Mouse (Mus musculus): ENCODE results near the gene Spef1. TPM values are rescaled to one million over a fixed set of nuclear protein-coding genes. Genes with fewer than 3 reads are reported as not detected.
A peak's percentile ranks its signal among the peaks of the same experiment; 100 is the strongest.

The Spef1 gene
- polyA plus RNA-seq, 1 experiment from 2014 or later = 3.6 TPM

DNA sequence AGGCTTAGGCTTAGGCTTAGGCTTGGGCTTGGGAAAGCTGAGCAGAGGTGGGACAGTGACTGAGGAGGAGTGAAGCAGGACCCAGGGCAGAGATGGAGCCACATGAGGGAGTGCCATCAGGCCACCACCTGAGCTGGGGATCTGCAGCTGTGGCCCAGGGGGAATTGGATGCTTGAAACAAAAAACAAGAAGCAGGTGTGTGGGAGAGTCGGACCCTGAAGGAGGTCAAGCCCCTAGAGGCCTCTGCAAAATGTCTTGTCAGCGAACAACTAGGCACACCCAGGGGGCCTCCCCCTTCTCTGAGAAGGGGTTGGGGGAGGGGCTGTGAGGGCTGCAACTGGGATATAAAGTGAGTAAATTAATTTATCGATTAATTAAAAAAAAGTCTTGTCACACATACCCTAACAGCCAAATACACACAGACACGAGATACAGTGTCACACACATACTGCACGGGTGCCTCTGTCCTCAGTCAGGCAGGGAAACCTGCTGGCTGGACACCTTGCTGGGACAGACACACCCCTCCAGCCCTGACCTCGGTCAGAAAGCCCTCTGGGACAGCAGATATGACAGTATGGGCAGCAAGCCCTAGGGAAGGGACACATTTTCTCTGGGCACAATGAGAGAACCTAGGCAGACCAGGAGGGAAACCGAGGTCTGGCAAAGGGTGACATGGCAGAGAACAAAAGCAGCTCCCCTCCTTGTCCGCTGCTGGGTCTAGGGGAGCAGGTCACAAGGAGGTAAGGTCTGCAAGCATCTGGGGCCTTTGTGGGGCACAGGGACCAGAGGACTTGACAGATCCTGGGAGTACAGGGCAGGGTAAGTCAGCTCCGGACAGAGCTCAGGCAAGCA lies 60.9 kb downstream of the Spef1 start:
- WGBS = 45% methylated on average over 9 of the region's 9 CpGs
- Histone ChIP-seq H3K4me3 (replicated peaks) (peak overlapping the region; percentile 57; the same call in 1 of the 2 replicates), H3K27me3 (no peaks in the 10 kb centered on the region), H3K36me3 (no peaks in the 10 kb centered on the region), H3K9me3 (replicated peaks) (no peaks in the 10 kb centered on the region), H3K9ac (no peak overlapping the region), H3K27ac (peak overlapping the region; percentile 86), H3K4me1 (peaks cover 50% of the 10 kb centered on the region), H3K4me2 (peak overlapping the region; percentile 62)
- ATAC-seq (replicated peaks; ENCODE audit: low FRiP score) = peak; percentile 23; the same call in 1 of the 2 replicates

DNA sequence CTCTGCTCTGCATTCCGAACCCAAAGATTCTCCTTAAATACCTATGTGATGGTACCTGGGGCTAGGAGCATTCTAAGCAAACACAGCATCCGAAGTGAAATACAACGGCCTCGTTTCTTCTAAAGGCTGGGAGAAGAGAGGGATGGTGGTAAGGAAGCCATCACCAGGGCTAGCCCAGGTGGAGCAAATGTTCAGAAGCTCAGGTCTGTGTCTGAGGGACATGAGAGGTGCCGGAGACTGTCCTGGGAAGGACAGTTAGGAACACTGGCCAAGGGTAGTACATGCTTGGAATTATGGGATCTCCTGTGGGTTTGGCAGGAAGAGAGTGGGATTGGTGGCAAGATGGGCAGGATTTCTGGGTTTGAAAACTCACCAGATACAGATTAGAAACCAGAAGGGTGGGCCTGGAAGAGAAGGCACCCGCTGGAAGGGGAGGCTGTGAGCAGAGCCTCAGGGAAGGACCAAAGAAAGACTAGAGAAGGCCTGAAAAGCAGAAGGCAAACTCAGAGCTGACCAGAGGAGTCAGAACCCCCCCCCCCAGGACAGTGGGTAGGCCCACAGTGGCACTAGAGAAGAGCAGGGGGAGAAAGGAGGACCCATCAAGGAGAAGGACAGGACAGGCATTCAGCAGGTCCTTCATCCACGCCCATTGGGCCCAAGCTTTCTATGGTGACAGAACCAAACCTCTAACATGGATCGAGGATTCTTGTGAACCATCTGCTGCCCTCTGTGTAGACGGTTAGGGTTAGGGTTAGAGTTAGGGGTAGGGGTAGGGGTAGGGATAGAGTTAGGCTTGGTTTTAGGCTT lies 61.7 kb downstream of the Spef1 start:
- Histone ChIP-seq H3K9ac (no peak overlapping the region), H3K4me2 (no peak overlapping the region), H3K4me1 (peaks cover 50% of the 10 kb centered on the region), H3K9me3 (replicated peaks) (no peaks in the 10 kb centered on the region), H3K27me3 (no peaks in the 10 kb centered on the region), H3K27ac (no peak overlapping the region), H3K36me3 (no peaks in the 10 kb centered on the region), H3K4me3 (replicated peaks) (no peak overlapping the region)
- ATAC-seq (replicated peaks; ENCODE audit: low FRiP score) = no peak
- 91% methylated on average over 9 of the region's 9 CpGs for WGBS

DNA sequence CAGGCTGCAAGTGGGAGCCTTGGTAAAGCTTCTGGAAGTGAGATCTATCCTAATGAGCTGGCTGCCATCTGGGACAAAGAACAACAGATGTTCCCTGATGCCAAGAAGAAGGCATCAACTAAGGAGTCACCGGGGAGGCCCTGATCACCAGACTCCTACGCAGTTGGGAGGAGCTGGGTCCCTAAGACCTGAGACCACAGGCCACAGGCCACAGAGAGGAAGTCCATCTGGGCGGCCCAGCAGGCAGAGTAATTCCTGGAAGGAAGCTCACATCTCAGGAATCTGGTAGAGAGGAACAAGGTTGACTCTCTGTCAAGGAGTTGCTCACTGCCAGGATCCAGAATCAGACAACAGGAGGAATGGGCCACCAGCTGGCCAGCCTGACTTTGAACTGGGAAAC lies 62.9 kb downstream of the Spef1 start:
- H3K9ac ChIP-seq = no peak overlapping the region
- no peaks in the 10 kb centered on the region for H3K27me3 ChIP-seq
- ATAC-seq (replicated peaks; ENCODE audit: low FRiP score) = no peak
- peak overlapping the region; percentile 30; the same call in 1 of the 2 replicates for H3K27ac ChIP-seq
- no peaks in the 10 kb centered on the region for H3K9me3 ChIP-seq (replicated peaks)
- no peak overlapping the region for H3K4me2 ChIP-seq
- no peaks in the 10 kb centered on the region for H3K36me3 ChIP-seq
- no peak overlapping the region for H3K4me3 ChIP-seq (replicated peaks)
- 53% methylated on average over 3 of the region's 3 CpGs for WGBS
- H3K4me1 ChIP-seq = peaks cover 44% of the 10 kb centered on the region

Other genes with a start within 250 kb of the Spef1 start
- 15.1 and 17.0 TPM in 2 replicates for gene Gfra4, start 144.2 kb downstream of the Spef1 start, polyA plus RNA-seq (2015; fragmentation: Nextera tagmentation; extraction: Ambion mirVana)
- gene Adam33, start 123.5 kb downstream of the Spef1 start, polyA plus RNA-seq (2015; fragmentation: Nextera tagmentation; extraction: Ambion mirVana) = 3.6 and 4.9 TPM in 2 replicates
- gene Siglec1, start 100.5 kb downstream of the Spef1 start, polyA plus RNA-seq (2015; fragmentation: Nextera tagmentation; extraction: Ambion mirVana) = 0.35 and 0.49 TPM in 2 replicates
- gene Hspa12b, start 60.0 kb downstream of the Spef1 start, polyA plus RNA-seq (2015; fragmentation: Nextera tagmentation; extraction: Ambion mirVana) = 20.3 and 21.3 TPM in 2 replicates
- gene Gm11037, start 53.8 kb downstream of the Spef1 start, polyA plus RNA-seq (2015; fragmentation: Nextera tagmentation; extraction: Ambion mirVana) = not detected in 2 replicates
- gene 1700037H04Rik, start 27.2 kb downstream of the Spef1 start, polyA plus RNA-seq (2015; fragmentation: Nextera tagmentation; extraction: Ambion mirVana) = 82.9 and 91.1 TPM in 2 replicates
- gene Cenpb, start 7.2 kb downstream of the Spef1 start, polyA plus RNA-seq (2015; fragmentation: Nextera tagmentation; extraction: Ambion mirVana) = 10.6 and 10.8 TPM in 2 replicates
- 62.1 and 71.5 TPM in 2 replicates for gene Cdc25b, start 333 bp downstream of the Spef1 start, polyA plus RNA-seq (2015; fragmentation: Nextera tagmentation; extraction: Ambion mirVana)
- gene Ap5s1, start 19.8 kb upstream of the Spef1 start, polyA plus RNA-seq (2015; fragmentation: Nextera tagmentation; extraction: Ambion mirVana) = 25.6 TPM in 2 replicates
- 27.8 and 30.2 TPM in 2 replicates for gene Mavs, start 46.8 kb upstream of the Spef1 start, polyA plus RNA-seq (2015; fragmentation: Nextera tagmentation; extraction: Ambion mirVana)
- 38.3 and 39.0 TPM in 2 replicates for gene Pank2, start 75.2 kb upstream of the Spef1 start, polyA plus RNA-seq (2015; fragmentation: Nextera tagmentation; extraction: Ambion mirVana)
- 3.9 and 4.0 TPM in 2 replicates for gene Rnf24, start 165.6 kb upstream of the Spef1 start, polyA plus RNA-seq (2015; fragmentation: Nextera tagmentation; extraction: Ambion mirVana)

Measured in kidney, embryonic 15.5 days (tissue).